Mouse (Mus musculus): ENCODE data around the gene Lin28a.

- no peak for TF ChIP-seq CTCF (IDR thresholded peaks at IDR 0.05)
- TF ChIP-seq POLR2A (IDR thresholded peaks at IDR 0.05; ENCODE audit: insufficient read depth, low read depth, low read length) = no peak
- no peak for TF ChIP-seq EP300 (IDR thresholded peaks at IDR 0.05; ENCODE audit: insufficient read depth, low read depth, low read length)
Measured at GRCm38 (mm10) chr4:133966271-133966940, 52.2 kb downstream of the Lin28a start.
